Mouse (Mus musculus) urinary bladder, adult 2 months (tissue): Measurements from ENCODE around the gene Cacnb4. TPM values are rescaled to one million over a fixed set of nuclear protein-coding genes. Genes with fewer than 3 reads are reported as not detected.
A peak's percentile ranks its signal among the peaks of the same experiment; 100 is the strongest.

Experiments
- DNase-seq: peaks from one replicate; pipeline ENCODE4 v3.0.0; 2022; ENCODE audit warnings: low spot score
- polyA plus RNA-seq: library from polyadenylated mRNA; depleted of rRNA; stranded (reverse); fragments of >200 nt; gene quantifications from 2 replicates; pipeline ENCODE4 v1.2.3, GENCODE M21; 2012

The Cacnb4 gene
- polyA plus RNA-seq, 1 experiment, result 0.74 TPM

GRCm38 (mm10) chr2:52647255-52647998, 29.2 kb downstream of the Cacnb4 start:
- no peak for DNase-seq

GRCm38 (mm10) chr2:52643657-52644056, 33.0 kb downstream of the Cacnb4 start:
- no peak for DNase-seq

- DNase-seq, result no peak
These were observed 37.1 kb downstream of the Cacnb4 start for GRCm38 (mm10) chr2:52639530-52639875.

GRCm38 (mm10) chr2:52638857-52639529, 37.6 kb downstream of the Cacnb4 start:
- no peak for DNase-seq

GRCm38 (mm10) chr2:52638226-52638625, 38.4 kb downstream of the Cacnb4 start:
- DNase-seq, result no peak

- no peak for DNase-seq
These were observed 40.6 kb downstream of the Cacnb4 start for GRCm38 (mm10) chr2:52636051-52636450.

GRCm38 (mm10) chr2:52635358-52635757, 41.3 kb downstream of the Cacnb4 start:
- no peak for DNase-seq

- peak; percentile 30 for DNase-seq
These were observed 43.8 kb downstream of the Cacnb4 start for GRCm38 (mm10) chr2:52632880-52633279.

GRCm38 (mm10) chr2:52628186-52628585, 48.4 kb downstream of the Cacnb4 start:
- DNase-seq, result no peak

- no peak for DNase-seq
These were observed 50.4 kb downstream of the Cacnb4 start for GRCm38 (mm10) chr2:52626266-52626665.

- no peak for DNase-seq
These were observed 50.9 kb downstream of the Cacnb4 start for GRCm38 (mm10) chr2:52625731-52626130.

GRCm38 (mm10) chr2:52623921-52624404, 52.7 kb downstream of the Cacnb4 start:
- no peak for DNase-seq

- DNase-seq, result no peak
These were observed 53.2 kb downstream of the Cacnb4 start for GRCm38 (mm10) chr2:52623461-52623860.

- DNase-seq, result no peak
These were observed 54.0 kb downstream of the Cacnb4 start for GRCm38 (mm10) chr2:52622616-52623015.

GRCm38 (mm10) chr2:52619406-52619974, 57.1 kb downstream of the Cacnb4 start:
- DNase-seq, result no peak

- DNase-seq, result no peak
These were observed 57.8 kb downstream of the Cacnb4 start for GRCm38 (mm10) chr2:52618804-52619203.

GRCm38 (mm10) chr2:52615429-52615828, 61.2 kb downstream of the Cacnb4 start:
- DNase-seq, result no peak

- DNase-seq, result no peak
These were observed 62.7 kb downstream of the Cacnb4 start for GRCm38 (mm10) chr2:52613888-52614287.

- DNase-seq, result no peak
These were observed 67.1 kb downstream of the Cacnb4 start for GRCm38 (mm10) chr2:52609486-52609885.

- no peak for DNase-seq
These were observed 68.7 kb downstream of the Cacnb4 start for GRCm38 (mm10) chr2:52607857-52608485.

- DNase-seq, result no peak
These were observed 70.3 kb downstream of the Cacnb4 start for GRCm38 (mm10) chr2:52606331-52606730.

- no peak for DNase-seq
These were observed 71.3 kb downstream of the Cacnb4 start for GRCm38 (mm10) chr2:52605321-52605720.

- DNase-seq, result no peak
These were observed 72.0 kb downstream of the Cacnb4 start for GRCm38 (mm10) chr2:52604651-52605020.
